Mouse (Mus musculus): ENCODE data around the gene Mapk8ip1.

DNA sequence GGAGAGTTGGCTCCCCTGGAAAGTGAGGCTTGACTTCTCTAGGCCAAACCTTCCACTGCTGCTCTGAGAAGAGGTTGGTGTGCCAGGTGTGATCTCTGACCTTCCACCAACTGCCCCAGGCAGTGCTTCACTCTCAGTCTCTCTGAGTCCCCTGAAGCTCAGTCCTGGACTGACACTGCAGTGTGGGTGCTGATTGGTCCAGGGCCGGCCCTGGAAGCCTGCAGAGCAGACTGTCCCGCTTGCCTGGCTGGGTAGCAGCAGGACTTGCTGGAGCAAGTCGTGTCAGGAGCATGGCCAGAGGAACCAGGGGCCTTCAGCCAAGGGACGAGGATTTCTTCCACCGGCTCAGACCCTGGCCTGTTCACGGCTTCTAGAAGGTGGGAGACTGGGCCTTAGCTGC is 3.7 kb upstream of the Mapk8ip1 start:
- TF ChIP-seq CTCF (IDR thresholded peaks at IDR 0.05; ENCODE audit: low read depth, low read length), result no peak
- no peak for TF ChIP-seq POLR2A (IDR thresholded peaks at IDR 0.05; ENCODE audit: extremely low read depth, insufficient read depth, low read length)
